Mouse (Mus musculus): Measurements from ENCODE around the gene Rasgrp2.

DNA sequence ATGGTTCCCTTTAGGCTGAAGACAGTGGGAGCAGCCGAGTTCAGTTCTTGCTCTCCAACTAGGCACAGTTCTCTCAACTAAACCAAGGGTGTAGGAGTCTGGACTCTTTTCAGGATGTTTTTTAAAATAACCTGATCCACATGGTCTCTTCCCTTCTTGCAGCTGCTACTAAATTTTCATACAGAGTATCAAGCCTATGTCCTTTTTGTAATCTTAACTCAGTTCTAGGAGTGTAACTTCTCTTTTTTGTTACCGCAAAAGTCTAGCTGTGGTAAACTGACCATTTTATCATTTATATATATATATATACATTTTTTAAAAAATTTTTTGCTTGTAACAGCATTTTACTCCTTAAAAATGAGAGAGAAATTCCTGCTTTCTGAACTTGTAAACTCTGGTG, 29.0 kb upstream of the Rasgrp2 start:
- TF ChIP-seq ZNF384 (IDR thresholded peaks at IDR 0.05; ENCODE audit: low read depth, low read length) (no peak), HCFC1 (IDR thresholded peaks at IDR 0.05; ENCODE audit: borderline replicate concordance, insufficient read depth, low read length) (no peak), ZC3H11A (IDR thresholded peaks at IDR 0.05; ENCODE audit: borderline replicate concordance, low read depth, low read length) (no peak), MAFK (IDR thresholded peaks at IDR 0.05; ENCODE audit: insufficient read depth, low read depth, low read length) (no peak)
